26 mouse cellular contexts compared by ENCODE assay signal in the genomic region with DNA sequence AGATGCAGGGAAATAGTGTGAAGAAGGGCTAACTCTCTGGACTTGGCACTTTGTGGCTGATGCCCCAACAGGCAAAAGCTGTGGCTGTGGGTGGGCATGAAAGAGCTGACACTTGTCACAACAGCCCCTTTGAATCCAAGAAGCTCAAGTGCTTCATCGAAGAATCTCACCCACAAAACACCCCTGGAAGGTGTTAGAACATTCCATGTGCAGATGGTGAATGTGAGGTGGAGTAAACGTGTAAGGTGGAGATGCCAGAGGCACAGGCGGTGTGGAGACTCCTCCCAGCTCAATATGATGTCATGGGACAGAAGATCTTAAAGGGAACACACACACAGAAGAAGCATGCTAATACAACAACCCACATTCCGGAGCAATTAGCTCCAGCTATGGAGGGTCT.
A peak's percentile ranks its signal among the peaks of the same experiment; 100 is the strongest.
DNase-seq lines count a peak whose midpoint lies in the region; ATAC-seq and TF ChIP-seq lines count a peak whose summit lies in the region.
"Had no signal": no experiment of that assay in that cellular context is flagged by ENCODE, and none has a peak within 500 bp of the region (broad histone marks: within the 10 kb centered on the region; RNA-seq: fewer than 3 reads in every experiment).

No protein-coding gene starts in this region.

- H3K4me1 ChIP-seq in midbrain, embryonic 11.5 days (ENCODE audit: control insufficient read depth, insufficient read depth, low read length) = peaks cover 5% of the 10 kb centered on the region; the same call in 1 of the 2 replicates
- H3K4me1 ChIP-seq in midbrain, embryonic 16.5 days (ENCODE audit: control insufficient read depth, insufficient read depth, low read length) = peaks cover 4% of the 10 kb centered on the region; the same call in 1 of the 2 replicates
- H3K4me1 ChIP-seq: embryonic facial prominence, embryonic 12.5 days; heart, embryonic 15.5 days; intestine, embryonic 15.5 days; limb, embryonic 13.5 days; midbrain, embryonic 12.5 days had no signal

- TF ChIP-seq POLR2A in brain, embryonic 14.5 days (IDR thresholded peaks at IDR 0.05; ENCODE audit: borderline replicate concordance, extremely low read depth, insufficient read depth, insufficient read length, poor library complexity, severe bottlenecking) = no peak

- H3K27me3 ChIP-seq in midbrain, embryonic 11.5 days (ENCODE audit: control insufficient read depth, insufficient read depth, low read length) = no peaks in the 10 kb centered on the region
- H3K27me3 ChIP-seq in midbrain, embryonic 16.5 days (ENCODE audit: control insufficient read depth, insufficient read depth, low read depth, low read length) = no peaks in the 10 kb centered on the region
- H3K27me3 ChIP-seq: CH12.LX; embryonic facial prominence, embryonic 12.5 days; heart, embryonic 15.5 days; intestine, embryonic 15.5 days; limb, embryonic 13.5 days; midbrain, embryonic 12.5 days; neural tube, embryonic 13.5 days had no signal

- intact Hi-C loops in left cerebral cortex, postnatal 25 days (cut with DNase I) = no loop called here

- no peak for DNase-seq in frontal cortex, postnatal 10 days (ENCODE audit: low spot score in 2 of 2)
- DNase-seq in midbrain, embryonic 11.5 days (ENCODE audit: low spot score, missing footprints) = peak; percentile 33
- DNase-seq in brain, embryonic 14.5 days (ENCODE audit: low read depth) = peak; percentile 31
- DNase-seq in left cerebral cortex, postnatal 25 days (ENCODE audit: low spot score in 2 of 2) = peak; percentile 17 to 88
- DNase-seq in kidney, postnatal 36 days = no peak
- no peak for DNase-seq in lung, adult 18-20 months
- DNase-seq: adrenal gland, postnatal 10 days; cerebellum, adult 11-12 months; cerebellum, adult 9-11 months; embryo, embryonic 11 days; gastrocnemius, postnatal 10 days; kidney, adult 2 months; kidney, postnatal 4 days; lung, postnatal 36 days had no signal

- H3K9me3 ChIP-seq in midbrain, embryonic 11.5 days (ENCODE audit: control insufficient read depth, low read length) = no peaks in the 10 kb centered on the region
- no peaks in the 10 kb centered on the region for H3K9me3 ChIP-seq in midbrain, embryonic 16.5 days (replicated peaks; ENCODE audit: control insufficient read depth, low read length, poor library complexity, severe bottlenecking)
- H3K9me3 ChIP-seq: embryonic facial prominence, embryonic 12.5 days; forebrain, embryonic 10.5 days; heart, embryonic 15.5 days; intestine, embryonic 15.5 days; limb, embryonic 13.5 days; midbrain, embryonic 12.5 days; neural tube, embryonic 13.5 days had no signal

- no peak overlapping the region for H3K9ac ChIP-seq in midbrain, embryonic 11.5 days (ENCODE audit: low read length)
- H3K9ac ChIP-seq in midbrain, embryonic 16.5 days (ENCODE audit: low read depth, low read length) = no peak overlapping the region
- H3K9ac ChIP-seq: embryonic facial prominence, embryonic 12.5 days; heart, embryonic 15.5 days; intestine, embryonic 15.5 days; limb, embryonic 13.5 days; midbrain, embryonic 12.5 days; neural tube, embryonic 13.5 days had no signal

- no peak overlapping the region for H3K27ac ChIP-seq in midbrain, embryonic 11.5 days (ENCODE audit: low read depth, low read length)
- H3K27ac ChIP-seq in midbrain, embryonic 16.5 days (ENCODE audit: low read length) = no peak overlapping the region
- H3K27ac ChIP-seq: embryonic facial prominence, embryonic 12.5 days; forebrain, embryonic 10.5 days; heart, embryonic 15.5 days; hindbrain, postnatal 0 days; intestine, embryonic 15.5 days; limb, embryonic 13.5 days; midbrain, embryonic 12.5 days; neural tube, embryonic 13.5 days had no signal

- ATAC-seq in frontal cortex, adult (ENCODE audit: low TSS enrichment) = peak; percentile 77
- ATAC-seq in midbrain, embryonic 11.5 days (ENCODE audit: low FRiP score) = no peak
- ATAC-seq in midbrain, embryonic 16.5 days = no peak
- ATAC-seq: hindbrain, postnatal 0 days; intestine, embryonic 15.5 days had no signal

- no peak for TF ChIP-seq CTCF in brain, embryonic 14.5 days (IDR thresholded peaks at IDR 0.05; ENCODE audit: borderline replicate concordance, extremely low read depth, insufficient read depth, insufficient read length)

- WGBS in midbrain, embryonic 11.5 days = 83% methylated on average over 4 of the region's 4 CpGs
- WGBS in midbrain, embryonic 16.5 days = 88% methylated on average over 4 of the region's 4 CpGs

- H3K4me3 ChIP-seq in midbrain, embryonic 11.5 days (ENCODE audit: low read depth, low read length) = no peak overlapping the region
- no peak overlapping the region for H3K4me3 ChIP-seq in midbrain, embryonic 16.5 days (ENCODE audit: low read depth, low read length)
- H3K4me3 ChIP-seq: embryonic facial prominence, embryonic 12.5 days; forebrain, embryonic 10.5 days; heart, embryonic 15.5 days; intestine, embryonic 15.5 days; limb, embryonic 13.5 days; midbrain, embryonic 12.5 days; neural tube, embryonic 13.5 days had no signal

- H3K36me3 ChIP-seq in midbrain, embryonic 11.5 days (ENCODE audit: control insufficient read depth, insufficient read depth, low read length) = no peaks in the 10 kb centered on the region
- no peaks in the 10 kb centered on the region for H3K36me3 ChIP-seq in midbrain, embryonic 16.5 days (ENCODE audit: control insufficient read depth, insufficient read depth, low read length)
- H3K36me3 ChIP-seq: embryonic facial prominence, embryonic 12.5 days; forebrain, embryonic 10.5 days; heart, embryonic 15.5 days; intestine, embryonic 15.5 days; limb, embryonic 13.5 days; midbrain, embryonic 12.5 days; neural tube, embryonic 13.5 days had no signal

- H3K4me2 ChIP-seq in midbrain, embryonic 11.5 days = no peak overlapping the region
- no peak overlapping the region for H3K4me2 ChIP-seq in midbrain, embryonic 16.5 days (ENCODE audit: low read length)
- H3K4me2 ChIP-seq: embryonic facial prominence, embryonic 12.5 days; heart, embryonic 15.5 days; intestine, embryonic 15.5 days; limb, embryonic 13.5 days; liver, embryonic 11.5 days; midbrain, embryonic 12.5 days; neural tube, embryonic 13.5 days had no signal

Comparison
In these comparisons a context has a peak if more than half of its experiments do, and no peak if none do; other contexts are left out.
1. DNase-seq: peak in midbrain, embryonic 11.5 days (single experiment), brain, embryonic 14.5 days (single experiment) and left cerebral cortex, postnatal 25 days (2 of 2); none in frontal cortex, postnatal 10 days (0 of 2), kidney, postnatal 36 days (0 of 2) and lung, adult 18-20 months (0 of 2).